Mouse (Mus musculus): ENCODE results near the gene Haao.

The Haao gene

DNA sequence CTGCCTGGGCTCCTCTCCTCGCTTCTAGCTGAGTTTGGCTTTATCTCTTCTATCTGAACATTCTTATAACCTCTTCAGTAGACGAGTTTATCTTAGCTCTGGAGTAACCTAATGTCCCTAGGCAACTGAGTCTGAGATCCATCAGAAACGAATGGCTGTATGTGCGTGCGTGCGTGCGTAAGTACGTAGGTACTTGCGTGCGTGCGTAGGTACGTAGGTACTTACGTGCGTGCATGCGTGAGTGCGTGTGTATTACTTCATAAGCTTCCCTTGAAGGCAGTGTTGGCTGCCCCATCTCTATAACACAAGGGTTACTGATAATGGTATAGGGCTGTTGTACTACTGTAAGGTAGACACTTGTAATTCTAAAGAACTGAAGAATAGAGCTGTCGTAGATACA, 52.6 kb downstream of the Haao start:
- intact Hi-C loops (cut with DNase I): no loop called here

DNA sequence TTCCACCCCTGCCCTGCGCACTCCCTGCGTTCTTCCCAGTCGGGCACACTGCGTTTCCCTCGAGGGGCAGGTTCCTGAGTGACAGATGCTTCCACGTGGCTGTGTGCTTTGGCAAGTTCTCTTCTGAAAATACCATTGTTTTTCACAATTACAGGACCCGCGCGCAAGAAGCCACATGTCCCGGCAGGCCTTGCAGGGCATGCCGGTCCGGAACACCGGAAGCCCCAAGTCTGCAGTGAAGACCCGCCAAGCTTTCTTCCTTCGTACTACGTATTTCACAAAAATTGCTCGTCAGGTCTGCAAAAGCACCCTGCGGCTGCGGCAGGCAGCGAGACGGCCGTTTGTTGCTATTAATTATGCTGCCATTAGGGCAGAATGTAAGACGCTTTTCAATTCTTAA, 55.4 kb downstream of the Haao start:
- intact Hi-C loops (cut with DNase I): no loop called here

- intact Hi-C loops (cut with DNase I): no loop called here
These were observed 57.6 kb downstream of the Haao start for GRCm38 (mm10) chr17:83790158-83790557.

GRCm38 (mm10) chr17:83786418-83786817, 61.3 kb downstream of the Haao start:
- intact Hi-C loops (cut with DNase I): no loop called here

GRCm38 (mm10) chr17:83782740-83783139, 65.0 kb downstream of the Haao start:
- intact Hi-C loops (cut with DNase I): no loop called here

Measured in adrenal gland (tissue).